In genomic region chr5:139282191-139282590, GRCm38 (mm10) we compare ENCODE assay signal across 8 mouse cellular contexts. TPM values are rescaled to one million over a fixed set of nuclear protein-coding genes. Genes with fewer than 3 reads are reported as not detected.
DNase-seq lines count a peak whose midpoint lies in the region; ATAC-seq and TF ChIP-seq lines count a peak whose summit lies in the region.

No protein-coding gene starts in this region.

- 4% methylated on average over 15 of the region's 15 CpGs for WGBS in forebrain, embryonic 16.5 days
- WGBS in lung, postnatal 0 days, result 7% methylated on average over 15 of the region's 15 CpGs

- no peaks in the 10 kb centered on the region for H3K9me3 ChIP-seq in forebrain, embryonic 16.5 days (ENCODE audit: control insufficient read depth, low read length)
- no peaks in the 10 kb centered on the region for H3K9me3 ChIP-seq in lung, postnatal 0 days (ENCODE audit: low read length)

- H3K4me2 ChIP-seq in forebrain, embryonic 16.5 days (ENCODE audit: low read length), result no peak overlapping the region; the same call in 1 of the 2 replicates
- H3K4me2 ChIP-seq in lung, postnatal 0 days (replicated peaks; ENCODE audit: low read depth, low read length), result no peak overlapping the region

- peak; percentile 25 for DNase-seq in MEL-GATA-1-ER (ENCODE audit: extremely low read depth, low read depth)
- peak; percentile 86 to 92 for DNase-seq in cerebellum, adult 18-20 months
- peak; percentile 75 for DNase-seq in layer of hippocampus, adult 9-11 months
- DNase-seq in lung, postnatal 0 days (ENCODE audit: low spot score), result peak; percentile 89
- peak; percentile 85 for DNase-seq in ovary, postnatal 36 days (ENCODE audit: low spot score)
- peak; percentile 27 to 74 for DNase-seq in thymus, postnatal 10 days (ENCODE audit: low spot score in 2 of 2)

- no peak for TF ChIP-seq EP300 in lung, postnatal 0 days (IDR thresholded peaks at IDR 0.05)

- 0 out of 2 replicates have a peak, but pooled peaks cover 4% of the 10 kb centered on the region for H3K4me1 ChIP-seq in forebrain, embryonic 16.5 days (replicated peaks; ENCODE audit: control insufficient read depth, insufficient read depth, low read length)
- H3K4me1 ChIP-seq in lung, postnatal 0 days (ENCODE audit: insufficient read depth, low read depth, low read length), result 0 out of 2 replicates have a peak, but pooled peaks cover 3% of the 10 kb centered on the region

- ATAC-seq in forebrain, embryonic 16.5 days, result peak; percentile 54
- ATAC-seq in hematopoietic stem cell, adult 5-6 weeks (replicated peaks in 1 of 2; ENCODE audit: insufficient read depth in 1 of 2, low FRiP score in 2 of 2, low TSS enrichment in 1 of 2, low read depth in 1 of 2, poor library complexity in 2 of 2, severe bottlenecking in 2 of 2), result peak; percentile 66 to 72
- ATAC-seq in lung, postnatal 0 days, result peak; percentile 78

- TF ChIP-seq CTCF in lung, postnatal 0 days (IDR thresholded peaks at IDR 0.05), result peak; percentile 99

- H3K27ac ChIP-seq in forebrain, embryonic 16.5 days (ENCODE audit: low read length), result no peak overlapping the region
- H3K27ac ChIP-seq in lung, postnatal 0 days (ENCODE audit: low read length), result no peak overlapping the region

- H3K36me3 ChIP-seq in forebrain, embryonic 16.5 days (ENCODE audit: control insufficient read depth, insufficient read depth), result no peaks in the 10 kb centered on the region
- H3K36me3 ChIP-seq in lung, postnatal 0 days (ENCODE audit: insufficient read depth, low read length), result no peaks in the 10 kb centered on the region

- no peak overlapping the region for H3K9ac ChIP-seq in forebrain, embryonic 16.5 days (replicated peaks; ENCODE audit: low read depth, low read length)
- H3K9ac ChIP-seq in lung, postnatal 0 days (replicated peaks; ENCODE audit: low read depth), result no peak overlapping the region

- H3K27me3 ChIP-seq in forebrain, embryonic 16.5 days (replicated peaks; ENCODE audit: control insufficient read depth, insufficient read depth, low read length), result no peaks in the 10 kb centered on the region
- no peaks in the 10 kb centered on the region for H3K27me3 ChIP-seq in lung, postnatal 0 days (replicated peaks; ENCODE audit: insufficient read depth, low read length)

- no peak overlapping the region for H3K4me3 ChIP-seq in forebrain, embryonic 16.5 days (replicated peaks; ENCODE audit: low read length)
- no peak overlapping the region for H3K4me3 ChIP-seq in lung, postnatal 0 days (ENCODE audit: low read depth, low read length)

RNA-seq across cellular contexts. Expression of gene Get4, which starts 30.1 kb away (rescaled TPM):
- 133 and 135 TPM in 2 replicates for polyA plus RNA-seq in forebrain, embryonic 16.5 days (2015; fragmentation: Nextera tagmentation; extraction: Ambion mirVana)
- 16.4 and 20.3 TPM in 2 replicates for total RNA-seq in hematopoietic stem cell, adult 5-6 weeks (2017)
- 151 and 170 TPM in 2 replicates for polyA plus RNA-seq in lung, postnatal 0 days (2015; fragmentation: Nextera tagmentation; extraction: Ambion mirVana)

RNA-seq across cellular contexts. Expression of gene Adap1, which starts 43.2 kb away (rescaled TPM):
- 21.5 and 35.5 TPM in 2 replicates for polyA plus RNA-seq in forebrain, embryonic 16.5 days (2015; fragmentation: Nextera tagmentation; extraction: Ambion mirVana)
- 19.4 and 29.0 TPM in 2 replicates for total RNA-seq in hematopoietic stem cell, adult 5-6 weeks (2017)
- polyA plus RNA-seq in lung, postnatal 0 days (2015; fragmentation: Nextera tagmentation; extraction: Ambion mirVana), result 3.6 and 4.1 TPM in 2 replicates

Comparison
In these comparisons a context has a peak if more than half of its experiments do, and no peak if none do; other contexts are left out.
1. DNase-seq: peak in every context shown above with its lines; median percentile 89 in cerebellum, adult 18-20 months; 89 in lung, postnatal 0 days; 85 in ovary, postnatal 36 days; 75 in layer of hippocampus, adult 9-11 months; 50 in thymus, postnatal 10 days; 25 in MEL-GATA-1-ER.